ENCODE assay signal across 20 mouse cellular contexts in genomic region chr9:65302327-65302983, GRCm38 (mm10). TPM values are rescaled to one million over a fixed set of nuclear protein-coding genes. Genes with fewer than 3 reads are reported as not detected.
DNase-seq lines count a peak whose midpoint lies in the region; TF ChIP-seq lines count a peak whose summit lies in the region.
"Had no signal": no experiment of that assay in that cellular context is flagged by ENCODE, and none has a peak within 500 bp of the region (broad histone marks: within the 10 kb centered on the region; RNA-seq: fewer than 3 reads in every experiment).

No protein-coding gene starts in this region.

- H3K27ac ChIP-seq in gastrocnemius, adult 2 months = peak overlapping the region; percentile 78
- H3K27ac ChIP-seq in kidney, adult 2 months (ENCODE audit: insufficient read depth, low read depth, low read length) = 0 out of 2 replicates have a peak overlapping the region, but pooled peaks have one; percentile 38
- H3K27ac ChIP-seq in small intestine, adult 2 months (ENCODE audit: insufficient read depth, low read depth, low read length) = peak overlapping the region; percentile 71
- H3K27ac ChIP-seq: embryonic facial prominence, embryonic 10.5 days; forebrain, embryonic 13.5 days; heart, embryonic 13.5 days; hindbrain, embryonic 12.5 days had no signal

- TF ChIP-seq POLR2A in kidney, adult 2 months (IDR thresholded peaks at IDR 0.05; ENCODE audit: low read depth, low read length) = no peak
- no peak for TF ChIP-seq POLR2A in small intestine, adult 2 months (IDR thresholded peaks at IDR 0.05; ENCODE audit: low read depth, low read length)

- H3K4me3 ChIP-seq in gastrocnemius, adult 2 months = 0 out of 2 replicates have a peak overlapping the region, but pooled peaks have one; percentile 17
- no peak overlapping the region for H3K4me3 ChIP-seq in kidney, adult 2 months (ENCODE audit: insufficient read depth, low read depth, low read length)
- no peak overlapping the region for H3K4me3 ChIP-seq in small intestine, adult 2 months (ENCODE audit: low read depth, low read length)
- H3K4me3 ChIP-seq: embryonic facial prominence, embryonic 10.5 days; forebrain, embryonic 13.5 days; heart, embryonic 13.5 days; hindbrain, embryonic 12.5 days had no signal

- intact Hi-C loops in gastrocnemius, adult 2 months (cut with DNase I) = no loop called here
- intact Hi-C loops in left cerebral cortex, postnatal 14 days (cut with DNase I) = loop anchor here (10.0 kb wide), 1 partner anchor 248 kb away; no protein-coding TSS in a partner anchor

- H3K4me1 ChIP-seq in kidney, adult 2 months (ENCODE audit: control insufficient read depth, insufficient read depth, low read length) = peaks cover 28% of the 10 kb centered on the region
- peaks cover 6% of the 10 kb centered on the region; the same call in 1 of the 2 replicates for H3K4me1 ChIP-seq in small intestine, adult 2 months (ENCODE audit: control insufficient read depth, insufficient read depth, insufficient read length, low read length)
- H3K4me1 ChIP-seq: embryonic facial prominence, embryonic 10.5 days; forebrain, embryonic 13.5 days; hindbrain, embryonic 12.5 days had no signal

- H3K36me3 ChIP-seq in kidney, adult 2 months (ENCODE audit: control insufficient read depth, insufficient read depth, low read length) = peaks cover 18% of the 10 kb centered on the region
- peaks cover 37% of the 10 kb centered on the region for H3K36me3 ChIP-seq in small intestine, adult 2 months (ENCODE audit: control insufficient read depth, insufficient read depth, low read length)

- TF ChIP-seq CTCF in gastrocnemius, adult 2 months (IDR thresholded peaks at IDR 0.05) = no peak
- no peak for TF ChIP-seq CTCF in kidney, adult 2 months (conservative IDR thresholded peaks at IDR 0.05; ENCODE audit: insufficient read depth, insufficient read length, low read depth, low read length)
- no peak for TF ChIP-seq CTCF in small intestine, adult 2 months (IDR thresholded peaks at IDR 0.05; ENCODE audit: extremely low read depth, insufficient read length, insufficient replicate concordance, low read depth, low read length)

- DNase-seq in gastrocnemius, adult 2 months = no peak
- no peak for DNase-seq in gastrocnemius, postnatal 10 days
- no peak for DNase-seq in kidney, adult 2 months
- DNase-seq in kidney, adult 9 months = no peak
- peak; percentile 41 for DNase-seq in brain, adult 2 months (ENCODE audit: low read depth, low spot score)
- DNase-seq in embryo, embryonic 9.5 days (ENCODE audit: extremely low spot score) = no peak
- DNase-seq in left cerebral cortex, postnatal 14 days (ENCODE audit: low spot score in 2 of 2) = no peak
- DNase-seq: adrenal gland, postnatal 10 days; B cell, adult 2 months; cerebellum, adult 18-20 months; cerebellum, adult 9-11 months; cerebellum, postnatal 36 days; heart, postnatal 4 days had no signal

- no peaks in the 10 kb centered on the region for H3K27me3 ChIP-seq in kidney, adult 2 months (replicated peaks; ENCODE audit: control insufficient read depth, insufficient read depth, low read length)
- H3K27me3 ChIP-seq in small intestine, adult 2 months (ENCODE audit: control insufficient read depth, insufficient read depth, low read length) = no peaks in the 10 kb centered on the region
- H3K27me3 ChIP-seq: forebrain, embryonic 13.5 days; heart, embryonic 13.5 days; hindbrain, embryonic 12.5 days had no signal

- WGBS in kidney, adult 2 months = 74% methylated on average over 4 of the region's 4 CpGs
- 42% methylated on average over 4 of the region's 4 CpGs for WGBS in small intestine, adult 2 months

RNA-seq across cellular contexts. Expression of gene Clpx, which starts 8.4 kb away (rescaled TPM):
- total RNA-seq in gastrocnemius, adult 2 months (2021) = 10 to 100 TPM; 54.0 to 72.6 TPM
- total RNA-seq in gastrocnemius, postnatal 10 days (2021) = 10 to 100 TPM; 61.8 to 64.5 TPM
- polyA plus RNA-seq in kidney, adult 2 months (2012; rRNA removed) = 24.4 and 25.8 TPM in 2 replicates
- polyA plus RNA-seq in small intestine, adult 2 months (2012; rRNA removed) = 5.8 and 7.5 TPM in 2 replicates
- total RNA-seq in left cerebral cortex, postnatal 14 days (2021) = 10 to 100 TPM; 27.3 to 28.3 TPM

RNA-seq across cellular contexts. Expression of gene Cilp, which starts 37.5 kb away (rescaled TPM):
- 10 to 100 TPM; 13.0 to 35.4 TPM for total RNA-seq in gastrocnemius, adult 2 months (2021)
- total RNA-seq in gastrocnemius, postnatal 10 days (2021) = 100 to 1,000 TPM; 101 to 103 TPM
- 1.1 and 1.4 TPM in 2 replicates for polyA plus RNA-seq in kidney, adult 2 months (2012; rRNA removed)
- 1.4 and 1.7 TPM in 2 replicates for polyA plus RNA-seq in small intestine, adult 2 months (2012; rRNA removed)
- not detected for total RNA-seq in left cerebral cortex, postnatal 14 days (2021)
- polyA plus RNA-seq: CD4-positive, CD25-positive, alpha-beta regulatory T cell, adult 4 months; G1E; heart, embryonic 13.5 days had no signal

RNA-seq across cellular contexts. Expression of gene Pdcd7, which starts 43.4 kb away (rescaled TPM):
- 10 to 100 TPM; 10.1 to 19.5 TPM for total RNA-seq in gastrocnemius, adult 2 months (2021)
- total RNA-seq in gastrocnemius, postnatal 10 days (2021) = 10 to 100 TPM; 11.2 to 13.9 TPM
- polyA plus RNA-seq in kidney, adult 2 months (2012; rRNA removed) = 6.0 and 6.1 TPM in 2 replicates
- 9.2 and 12.9 TPM in 2 replicates for polyA plus RNA-seq in small intestine, adult 2 months (2012; rRNA removed)
- 10 to 100 TPM; 21.5 to 22.6 TPM for total RNA-seq in left cerebral cortex, postnatal 14 days (2021)

RNA-seq across cellular contexts. Expression of gene Ubap1l, which starts 58.4 kb away (rescaled TPM):
- 1 to 10 TPM in 1 of 2 experiments, under 1 TPM in 1; 0.43 to 1.1 TPM for total RNA-seq in gastrocnemius, adult 2 months (2021)
- total RNA-seq in gastrocnemius, postnatal 10 days (2021) = 1 to 10 TPM in 1 of 2 experiments, under 1 TPM in 1; 0.52 to 1.1 TPM
- 0.25 and 0.33 TPM in 2 replicates for polyA plus RNA-seq in kidney, adult 2 months (2012; rRNA removed)
- 0.43 and 0.51 TPM in 2 replicates for polyA plus RNA-seq in small intestine, adult 2 months (2012; rRNA removed)
- 1 to 10 TPM; 3.3 to 3.7 TPM for total RNA-seq in left cerebral cortex, postnatal 14 days (2021)
- polyA plus RNA-seq: CD4-positive, CD25-positive, alpha-beta regulatory T cell, adult 4 months; heart, embryonic 13.5 days had no signal

Comparison
In these comparisons a context has a peak if more than half of its experiments do, and no peak if none do; other contexts are left out.
1. RNA of gene Cilp, which starts 37.5 kb away (total RNA-seq): 101 to 103 TPM in gastrocnemius, postnatal 10 days and 13.0 to 35.4 TPM in gastrocnemius, adult 2 months; not detected in left cerebral cortex, postnatal 14 days; every median in the first group is over 10 times any median in the second.
2. Peak in every context shown above with its lines, with median percentiles within 50 percentile points of each other: H3K27ac ChIP-seq.